Mouse (Mus musculus) layer of hippocampus, postnatal 10 days (tissue): ENCODE results near the gene Vars. TPM values are rescaled to one million over a fixed set of nuclear protein-coding genes. Genes with fewer than 3 reads are reported as not detected.
A peak's percentile ranks its signal among the peaks of the same experiment; 100 is the strongest.
"Not testable (repeated sequence)": the region's sequence is repeated elsewhere in the genome, so short reads cannot be mapped to it uniquely, and the experiment has no call there.

Source experiments
- DNase-seq, 2 experiments: peaks; one replicate each; pipeline ENCODE4 v3.0.0; 2021; ENCODE audit warnings: low spot score in 2 of 2
- total RNA-seq, 2 experiments: library from RNA; stranded (reverse); gene quantifications; 2 replicates each; pipeline ENCODE4 v1.2.3; 2021

Vars gene
- total RNA-seq, 2 experiments from 2014 or later: 56.3 to 62.1 TPM

- DNase-seq: not testable (repeated sequence)
Observed at GRCm38 (mm10) chr17:34971694-34972068, 29.1 kb upstream of the Vars start.

- peak; percentile 57 to 69 for DNase-seq
Observed at GRCm38 (mm10) chr17:34972069-34972749, 28.6 kb upstream of the Vars start, which contains the start of the genes Hspa1a and Hspa1l. TSS of gene Hspa1a (minus strand) at chr17:34972156. TSS of gene Hspa1l (plus strand) at chr17:34972703.

DNA sequence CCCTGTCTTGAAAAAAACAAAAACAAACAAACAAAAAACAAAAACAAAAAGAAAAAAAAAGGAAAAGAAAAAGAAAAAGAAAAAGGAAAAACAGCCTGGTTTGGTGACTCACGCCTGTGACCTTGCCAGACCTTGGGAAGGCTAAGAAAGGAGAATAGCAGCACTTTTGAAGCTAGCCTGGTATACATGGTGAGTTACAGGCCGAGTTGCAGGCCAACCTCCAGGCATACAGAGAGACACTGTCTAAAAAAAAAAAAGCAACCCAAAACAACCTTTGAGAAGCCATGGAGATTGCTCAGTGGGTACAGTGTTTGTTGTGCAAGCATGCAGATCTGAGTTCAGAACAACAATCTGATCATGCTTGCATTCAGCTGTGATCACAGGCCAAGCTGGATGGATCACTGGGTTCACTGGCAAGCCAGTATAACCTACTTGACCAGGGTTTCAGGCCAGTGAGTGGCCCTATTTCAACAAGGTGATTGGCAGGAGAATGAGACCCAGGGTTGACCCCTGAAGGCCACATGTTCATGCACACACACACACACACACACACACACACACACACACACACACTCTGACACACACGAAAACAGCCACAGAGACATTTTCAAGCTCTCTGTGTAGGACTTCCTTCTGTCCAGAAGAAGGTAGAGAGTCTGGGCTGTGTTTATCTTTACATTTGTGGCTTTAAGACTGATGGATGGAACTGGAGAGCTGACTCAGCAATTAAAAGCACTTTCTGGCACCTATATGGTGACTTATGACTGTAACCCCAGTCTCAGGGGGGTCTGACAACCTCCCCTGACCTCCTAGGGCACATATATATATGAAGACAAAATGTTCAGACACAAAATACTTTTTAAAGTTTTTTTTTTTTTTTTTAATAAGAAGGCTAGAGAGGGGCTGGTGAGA is 24.9 kb upstream of the Vars start:
- no peak for DNase-seq

- DNase-seq: no peak
Observed at GRCm38 (mm10) chr17:34977000-34977399, 23.8 kb upstream of the Vars start.

DNA sequence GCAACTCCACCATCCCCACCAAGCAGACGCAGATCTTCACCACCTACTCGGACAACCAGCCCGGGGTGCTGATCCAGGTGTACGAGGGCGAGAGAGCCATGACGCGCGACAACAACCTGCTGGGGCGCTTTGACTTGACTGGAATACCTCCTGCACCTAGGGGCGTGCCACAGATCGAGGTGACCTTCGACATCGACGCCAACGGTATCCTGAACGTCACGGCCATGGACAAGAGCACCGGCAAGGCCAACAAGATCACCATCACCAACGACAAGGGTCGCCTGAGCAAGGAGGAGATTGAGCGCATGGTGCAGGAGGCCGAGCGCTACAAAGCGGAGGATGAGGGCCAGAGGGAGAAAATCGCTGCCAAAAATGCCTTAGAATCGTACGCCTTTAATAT is 22.5 kb upstream of the Vars start:
- no peak for DNase-seq

DNA sequence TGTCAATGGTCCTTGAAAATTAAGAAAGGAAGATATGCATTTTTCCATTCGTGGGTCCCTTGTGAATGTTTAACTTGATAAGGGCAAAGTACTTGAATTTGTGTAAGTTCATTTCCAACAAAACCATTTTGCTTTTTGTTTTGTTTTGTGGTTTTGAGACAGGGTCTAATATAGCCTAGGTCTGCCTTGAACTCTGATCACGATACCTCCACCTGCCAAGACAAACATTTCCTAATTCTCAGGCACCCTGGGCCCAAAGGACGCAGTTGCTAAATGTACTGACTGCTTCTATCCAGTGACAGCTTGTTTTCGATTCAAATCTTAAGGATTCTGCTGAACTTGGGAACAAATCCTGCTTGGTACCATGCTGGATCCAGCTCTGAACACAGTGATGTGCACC is 21.2 kb upstream of the Vars start:
- no peak for DNase-seq

- DNase-seq: no peak
Observed at GRCm38 (mm10) chr17:34980655-34981054, 20.1 kb upstream of the Vars start.

GRCm38 (mm10) chr17:34981690-34982180 is 19.1 kb upstream of the Vars start, which contains the start of gene Lsm2:
TSS of gene Lsm2 (plus strand) at chr17:34981862.
- peak; percentile 91 for DNase-seq

- no peak for DNase-seq
Observed at GRCm38 (mm10) chr17:34982328-34982727, 18.5 kb upstream of the Vars start.

DNA sequence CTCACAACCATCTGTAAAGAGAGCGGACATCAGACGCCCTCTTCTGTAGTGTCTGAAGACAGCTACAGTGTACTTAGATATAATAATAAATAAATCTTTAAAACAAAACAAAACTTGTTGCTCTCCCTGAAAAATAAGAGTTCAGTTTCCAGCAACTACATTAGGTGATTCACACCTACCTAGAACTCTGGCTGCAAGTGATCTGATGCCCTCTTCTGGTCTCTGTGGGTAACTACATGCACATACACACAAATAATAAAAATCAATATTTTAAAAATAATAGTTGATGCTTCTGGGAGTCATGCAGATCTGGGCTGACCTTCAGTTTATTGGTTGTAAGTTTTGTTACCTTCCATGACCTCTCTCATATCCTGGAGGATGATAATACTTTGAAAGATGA is 16.6 kb upstream of the Vars start:
- DNase-seq: no peak

- no peak for DNase-seq
Observed at GRCm38 (mm10) chr17:34994751-34995150, 6.0 kb upstream of the Vars start.

DNA sequence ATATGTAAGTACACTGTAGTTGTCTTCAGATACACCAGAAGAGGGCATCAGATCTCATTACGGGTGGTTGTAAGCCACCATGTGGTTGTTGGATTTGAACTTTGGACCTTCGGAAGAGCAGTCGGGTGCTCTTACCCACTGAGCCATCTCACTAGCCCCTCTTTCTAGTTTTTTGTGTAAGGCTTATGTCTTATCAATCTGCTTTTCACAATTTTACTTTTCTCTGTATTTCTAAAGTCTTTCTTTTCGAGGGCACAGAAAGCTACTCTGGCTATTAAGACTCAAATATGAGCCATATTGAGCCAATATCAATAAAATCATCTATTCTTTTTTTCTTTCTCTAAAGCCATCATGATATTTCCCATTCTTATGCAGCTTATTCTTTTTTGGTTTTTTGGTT is 5.6 kb upstream of the Vars start:
- not testable (repeated sequence) for DNase-seq

DNA sequence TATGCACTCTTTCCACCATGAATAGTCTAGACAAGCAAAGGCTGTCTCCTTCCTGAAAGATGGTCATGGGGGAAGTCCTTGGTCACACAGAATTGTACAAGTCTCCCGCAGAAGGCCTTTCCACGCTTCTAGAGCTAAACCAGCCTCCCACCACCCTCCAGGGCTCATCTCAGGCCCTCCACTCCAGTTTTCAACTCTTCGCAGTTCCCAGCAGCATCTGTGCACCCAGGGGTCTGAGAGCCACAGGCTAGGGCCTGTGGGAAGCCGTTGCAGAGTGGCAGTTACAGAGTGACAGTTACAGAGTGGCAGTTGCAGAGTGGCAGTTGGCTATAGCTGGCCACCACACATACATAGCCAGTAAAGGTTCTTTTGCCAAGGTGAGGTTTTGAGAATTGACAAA is 4.9 kb upstream of the Vars start:
- DNase-seq: not testable (repeated sequence)

- DNase-seq: no peak
Observed at GRCm38 (mm10) chr17:34996411-34997141, 4.2 kb upstream of the Vars start.

DNA sequence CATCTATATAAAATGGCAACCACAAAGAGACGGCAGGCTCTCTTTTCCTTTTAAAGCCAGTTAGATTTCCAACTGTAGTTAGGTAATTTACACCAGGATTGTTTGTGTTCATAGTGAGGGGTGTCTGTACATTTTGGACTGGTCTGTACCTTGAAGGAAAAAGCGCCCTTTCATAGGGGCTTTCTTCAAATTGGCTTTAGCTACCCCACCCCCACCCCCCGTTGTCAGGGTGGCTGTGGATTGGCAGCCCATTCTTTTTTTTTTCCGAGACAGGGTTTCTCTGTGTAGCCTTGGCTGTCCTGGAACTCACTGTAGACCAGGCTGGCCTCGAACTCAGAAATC is 3.7 kb upstream of the Vars start:
- no peak for DNase-seq

DNA sequence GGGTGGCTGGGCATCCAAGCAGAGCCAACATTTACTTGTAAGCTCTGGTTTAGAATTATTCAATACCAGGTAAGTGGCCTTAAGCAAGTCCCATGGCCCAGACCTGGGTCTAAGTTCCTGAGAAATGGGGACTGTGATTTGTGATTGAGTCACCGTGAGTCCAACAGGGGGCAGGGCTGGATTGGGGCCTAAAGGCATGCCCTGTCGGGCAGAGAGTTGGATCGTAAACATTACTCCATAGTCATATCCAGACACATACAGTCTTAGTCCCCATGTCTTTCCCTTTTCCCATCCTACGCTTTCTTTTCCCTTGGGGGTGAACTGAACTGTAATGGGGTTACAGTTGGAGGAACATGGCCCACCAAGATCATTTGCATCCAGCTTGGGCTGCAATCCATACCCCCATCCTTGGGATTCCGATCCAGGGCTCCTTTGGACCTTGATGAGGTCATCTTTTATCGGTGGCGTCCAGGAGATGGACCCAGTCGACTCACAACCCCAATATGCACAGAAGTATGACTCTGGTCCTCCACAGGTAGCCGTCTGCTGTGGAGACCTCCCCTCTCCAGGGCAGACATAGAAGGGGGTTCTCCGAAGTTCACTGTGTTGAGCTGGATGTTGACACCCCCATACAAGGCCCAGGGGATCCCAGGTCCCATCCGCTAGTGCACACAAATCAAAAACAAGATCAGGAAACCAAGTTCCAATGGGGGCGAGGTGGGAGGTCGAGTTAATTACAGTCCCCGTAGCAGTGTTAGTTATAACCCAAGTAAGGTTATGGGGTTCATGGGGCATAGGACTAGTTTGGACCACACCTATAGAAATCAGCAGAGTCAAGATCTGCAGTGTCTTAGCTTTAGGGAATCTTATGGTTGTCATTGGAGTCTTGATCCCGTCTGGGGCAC is 2.0 kb upstream of the Vars start:
- no peak for DNase-seq

GRCm38 (mm10) chr17:34999871-35000716 is 693 bp upstream of the Vars start:
- DNase-seq: not testable (repeated sequence)

GRCm38 (mm10) chr17:35001452-35002152 is 815 bp downstream of the Vars start:
- DNase-seq: no peak
